Mouse (Mus musculus): Measurements from ENCODE around the gene Plxna4. TPM values are rescaled to one million over a fixed set of nuclear protein-coding genes. Genes with fewer than 3 reads are reported as not detected.

Gene Plxna4
- polyA plus RNA-seq, 1 experiment: 0.05 TPM

DNA sequence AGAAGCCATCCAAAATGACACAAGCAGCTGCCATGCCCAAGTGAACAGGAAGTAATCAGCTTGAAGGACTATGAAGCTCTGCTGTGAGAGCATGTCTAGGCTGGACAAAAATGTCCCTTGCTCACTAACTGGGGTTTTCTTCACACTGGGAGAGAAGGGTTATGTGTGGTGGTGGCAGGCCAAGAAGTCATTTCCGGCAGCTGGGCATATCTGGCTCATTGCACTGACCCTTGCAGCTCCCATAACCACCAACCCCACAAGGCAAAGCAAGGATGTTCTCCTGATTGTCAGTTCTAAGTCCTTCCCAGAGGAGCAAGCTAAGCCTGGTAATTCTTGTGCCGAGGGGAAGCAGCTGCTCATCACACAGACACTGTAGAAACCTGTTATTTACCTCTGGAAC is 239.0 kb downstream of the Plxna4 start:
- H3K27ac ChIP-seq (ENCODE audit: insufficient read depth, low read depth, low read length): no peak overlapping the region
- no peaks in the 10 kb centered on the region for H3K4me1 ChIP-seq (ENCODE audit: control insufficient read depth, insufficient read depth, low read length)
- no peak overlapping the region for H3K4me3 ChIP-seq (ENCODE audit: insufficient read depth, low read length)
- TF ChIP-seq POLR2A (IDR thresholded peaks at IDR 0.05; ENCODE audit: borderline replicate concordance, low read depth, low read length): no peak
- no peak for TF ChIP-seq CTCF (IDR thresholded peaks at IDR 0.05; ENCODE audit: low read depth, low read length)

DNA sequence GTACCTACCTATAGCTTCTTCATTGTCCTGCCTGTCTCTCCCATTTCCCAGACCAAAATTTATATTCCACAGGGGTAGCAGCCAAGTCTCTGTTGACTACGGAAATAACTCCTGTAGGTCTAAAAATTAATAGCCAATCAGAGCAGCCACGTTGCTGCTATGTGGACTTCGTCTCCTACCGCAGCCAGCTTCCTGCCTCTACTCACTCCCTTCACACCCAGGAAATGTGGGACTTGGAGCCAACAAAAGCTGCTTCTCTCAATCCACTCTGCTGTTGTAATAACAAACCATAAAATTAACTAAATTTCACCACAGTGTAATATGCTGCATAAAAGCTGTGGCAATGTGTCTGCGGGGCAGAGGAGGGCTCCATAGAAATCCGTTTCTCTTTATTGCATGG is 239.9 kb downstream of the Plxna4 start:
- H3K27ac ChIP-seq (ENCODE audit: insufficient read depth, low read depth, low read length): no peak overlapping the region
- H3K4me1 ChIP-seq (ENCODE audit: control insufficient read depth, insufficient read depth, low read length): no peaks in the 10 kb centered on the region
- TF ChIP-seq CTCF (IDR thresholded peaks at IDR 0.05; ENCODE audit: low read depth, low read length): no peak
- no peak for TF ChIP-seq POLR2A (IDR thresholded peaks at IDR 0.05; ENCODE audit: borderline replicate concordance, low read depth, low read length)
- no peak overlapping the region for H3K4me3 ChIP-seq (ENCODE audit: insufficient read depth, low read length)

DNA sequence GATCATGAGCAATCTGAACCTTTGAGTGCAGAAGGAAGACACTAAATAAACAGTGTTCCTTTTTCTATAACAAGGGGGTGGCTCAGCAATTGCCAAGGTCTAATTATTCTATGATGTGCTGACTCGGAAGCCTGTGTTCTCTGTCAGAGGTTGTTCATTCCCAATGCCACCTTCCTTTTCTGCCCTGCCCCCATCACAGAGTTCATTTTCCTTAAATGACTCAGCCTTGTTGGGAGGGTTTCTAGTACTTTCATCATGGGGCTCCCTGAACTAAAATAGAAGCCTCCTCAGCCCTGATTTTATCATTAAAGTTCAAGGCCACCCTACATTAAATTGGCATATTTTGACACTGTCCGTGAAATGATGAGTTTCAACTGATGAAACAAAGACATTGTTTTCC is 242.0 kb downstream of the Plxna4 start:
- Histone ChIP-seq H3K4me3 (ENCODE audit: insufficient read depth, low read length) (no peak overlapping the region), H3K4me1 (ENCODE audit: control insufficient read depth, insufficient read depth, low read length) (no peaks in the 10 kb centered on the region), H3K27ac (ENCODE audit: insufficient read depth, low read depth, low read length) (no peak overlapping the region)
- TF ChIP-seq POLR2A (IDR thresholded peaks at IDR 0.05; ENCODE audit: borderline replicate concordance, low read depth, low read length) (no peak), CTCF (IDR thresholded peaks at IDR 0.05; ENCODE audit: low read depth, low read length) (no peak)

DNA sequence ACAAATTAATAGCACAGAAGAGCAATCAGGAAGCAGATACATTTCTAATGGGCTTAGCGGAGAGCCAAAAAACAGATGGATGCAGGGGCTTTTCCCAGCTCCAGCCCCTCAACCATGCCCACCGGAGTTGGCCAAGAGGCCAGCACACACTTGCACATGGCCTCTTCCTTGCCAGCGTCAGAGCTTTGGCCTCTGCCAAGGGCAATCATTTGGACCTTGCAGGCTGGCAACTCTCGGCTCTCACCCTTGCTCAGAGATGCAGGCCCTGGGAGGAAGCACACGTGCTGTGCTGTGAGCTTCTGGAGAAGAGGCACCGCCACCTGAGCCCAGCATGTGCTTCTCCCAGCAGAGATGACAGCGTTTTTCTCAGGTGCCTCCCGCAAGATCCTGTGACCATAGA is 245.3 kb downstream of the Plxna4 start:
- TF ChIP-seq POLR2A (IDR thresholded peaks at IDR 0.05; ENCODE audit: borderline replicate concordance, low read depth, low read length): no peak
- no peak for TF ChIP-seq CTCF (IDR thresholded peaks at IDR 0.05; ENCODE audit: low read depth, low read length)

DNA sequence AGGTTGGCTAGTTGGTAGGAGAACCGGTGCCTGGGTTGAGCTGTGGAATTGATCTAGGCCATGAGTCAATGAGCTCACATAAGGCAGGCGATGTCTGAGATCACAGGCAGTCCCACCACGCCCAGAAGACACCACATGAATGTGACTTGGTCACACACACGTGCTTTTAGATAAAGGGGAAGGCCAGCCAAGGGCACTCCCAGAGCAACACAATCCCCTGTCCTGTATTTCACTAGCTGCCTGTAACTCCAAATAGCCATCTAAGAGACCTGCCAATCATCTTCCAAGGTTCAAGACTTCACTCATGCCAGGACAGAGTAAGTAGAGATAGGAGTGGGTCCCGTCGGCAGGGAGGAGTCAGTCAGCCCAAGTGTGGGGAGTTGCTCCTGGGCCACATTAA is 245.7 kb downstream of the Plxna4 start:
- TF ChIP-seq POLR2A (IDR thresholded peaks at IDR 0.05; ENCODE audit: borderline replicate concordance, low read depth, low read length) (no peak), CTCF (IDR thresholded peaks at IDR 0.05; ENCODE audit: low read depth, low read length) (no peak)
- no peak overlapping the region for H3K4me3 ChIP-seq (ENCODE audit: insufficient read depth, low read length)
- no peak overlapping the region for H3K27ac ChIP-seq (ENCODE audit: insufficient read depth, low read depth, low read length)
- H3K4me1 ChIP-seq (ENCODE audit: control insufficient read depth, insufficient read depth, low read length): no peaks in the 10 kb centered on the region

More for the DNA sequence above, 245.3 kb downstream of the Plxna4 start:
- no peaks in the 10 kb centered on the region for H3K4me1 ChIP-seq (ENCODE audit: control insufficient read depth, insufficient read depth, low read length)
- no peak overlapping the region for H3K27ac ChIP-seq (ENCODE audit: insufficient read depth, low read depth, low read length)
- H3K4me3 ChIP-seq (ENCODE audit: insufficient read depth, low read length): no peak overlapping the region

DNA sequence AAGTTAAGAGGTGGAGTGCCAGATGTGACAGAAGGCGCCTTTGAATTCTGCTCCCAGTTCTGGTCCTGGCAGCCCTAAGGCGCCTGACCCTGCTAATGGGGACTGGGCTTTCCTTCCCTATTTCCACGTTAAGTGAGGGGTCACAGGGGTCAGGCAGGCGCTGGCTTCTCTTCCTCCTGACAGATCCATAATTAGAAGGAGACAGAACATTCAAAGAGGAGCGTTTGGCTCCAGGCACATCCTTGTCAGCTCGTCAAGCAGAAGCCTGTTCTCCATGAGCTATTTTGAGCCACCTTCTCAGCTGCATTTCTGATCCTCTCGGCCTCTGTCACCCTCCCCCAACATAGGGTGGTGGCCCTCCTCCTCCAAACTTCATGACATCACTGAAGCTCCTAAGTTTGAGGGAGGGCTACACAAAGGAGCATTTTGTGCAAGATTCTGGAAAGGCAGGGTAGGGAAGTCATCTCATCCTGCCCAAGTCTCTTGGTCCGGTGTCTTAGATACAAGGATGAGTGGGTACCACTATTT is 249.5 kb downstream of the Plxna4 start:
- Histone ChIP-seq H3K4me3 (ENCODE audit: insufficient read depth, low read length) (no peak overlapping the region), H3K27ac (ENCODE audit: insufficient read depth, low read depth, low read length) (no peak overlapping the region), H3K4me1 (ENCODE audit: control insufficient read depth, insufficient read depth, low read length) (no peaks in the 10 kb centered on the region)
- no peak for TF ChIP-seq CTCF (IDR thresholded peaks at IDR 0.05; ENCODE audit: low read depth, low read length)
- TF ChIP-seq POLR2A (IDR thresholded peaks at IDR 0.05; ENCODE audit: borderline replicate concordance, low read depth, low read length): no peak

DNA sequence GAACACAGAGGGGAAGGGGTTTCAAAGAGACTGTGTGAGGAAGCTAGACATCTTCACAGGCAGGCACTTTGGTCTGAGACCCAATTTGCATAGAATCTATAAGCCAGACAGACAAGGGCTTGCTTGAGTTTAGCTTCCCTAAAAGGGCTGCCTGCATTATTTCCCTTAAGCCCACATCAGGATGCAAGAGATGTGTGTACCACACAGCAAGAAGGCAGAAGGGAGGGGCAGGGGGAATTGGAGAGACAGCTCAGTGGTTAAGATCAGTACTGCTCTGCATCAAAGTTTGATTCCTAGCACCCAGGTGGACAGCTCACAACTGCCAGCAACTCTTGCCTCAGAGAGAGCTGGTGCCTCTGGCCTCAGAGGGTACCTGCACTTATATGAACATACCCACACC is 256.7 kb downstream of the Plxna4 start:
- H3K4me1 ChIP-seq (ENCODE audit: control insufficient read depth, insufficient read depth, low read length): no peaks in the 10 kb centered on the region
- no peak overlapping the region for H3K4me3 ChIP-seq (ENCODE audit: insufficient read depth, low read length)
- TF ChIP-seq POLR2A (IDR thresholded peaks at IDR 0.05; ENCODE audit: borderline replicate concordance, low read depth, low read length): no peak
- no peak for TF ChIP-seq CTCF (IDR thresholded peaks at IDR 0.05; ENCODE audit: low read depth, low read length)
- no peak overlapping the region for H3K27ac ChIP-seq (ENCODE audit: insufficient read depth, low read depth, low read length)

DNA sequence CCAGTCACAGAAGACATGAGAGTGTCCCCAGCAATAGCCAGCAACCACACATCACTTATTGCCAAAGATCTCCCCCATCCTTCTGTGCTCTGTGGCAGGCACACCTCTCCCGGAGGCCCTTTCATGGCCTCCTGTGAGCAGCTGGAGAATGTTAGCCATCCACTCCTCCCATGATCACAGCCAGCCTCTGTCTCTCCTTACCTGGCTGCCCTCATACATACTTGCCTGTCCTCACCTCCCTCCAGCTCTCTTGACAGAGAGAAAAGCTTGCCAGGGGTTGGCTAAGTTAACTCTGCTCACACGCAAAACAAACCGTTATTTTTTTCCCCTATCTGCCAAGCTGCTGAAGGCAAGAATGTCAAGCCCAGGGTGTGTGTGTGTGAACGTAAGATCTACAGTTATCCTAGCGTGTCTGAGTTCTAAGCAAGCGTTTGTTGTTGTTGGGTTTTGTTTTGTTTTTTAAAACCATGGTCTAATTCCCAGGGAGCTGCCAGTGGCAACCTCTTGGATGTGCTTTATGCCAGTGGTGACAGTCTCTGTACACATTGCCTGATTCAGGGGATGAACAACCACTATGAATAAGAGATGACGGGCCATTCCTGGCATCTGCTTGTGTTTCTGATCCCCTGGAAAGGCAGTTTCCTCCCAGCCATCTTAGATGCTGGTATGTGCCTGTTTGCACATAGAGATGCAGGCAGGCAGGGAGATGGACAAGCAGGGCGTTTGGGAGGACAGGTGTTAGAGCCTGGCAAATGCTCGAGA is 257.8 kb downstream of the Plxna4 start:
- no peak overlapping the region for H3K4me3 ChIP-seq (ENCODE audit: insufficient read depth, low read length)
- no peak overlapping the region for H3K27ac ChIP-seq (ENCODE audit: insufficient read depth, low read depth, low read length)
- H3K4me1 ChIP-seq (ENCODE audit: control insufficient read depth, insufficient read depth, low read length): no peaks in the 10 kb centered on the region
- TF ChIP-seq POLR2A (IDR thresholded peaks at IDR 0.05; ENCODE audit: borderline replicate concordance, low read depth, low read length) (no peak), CTCF (IDR thresholded peaks at IDR 0.05; ENCODE audit: low read depth, low read length) (no peak)

DNA sequence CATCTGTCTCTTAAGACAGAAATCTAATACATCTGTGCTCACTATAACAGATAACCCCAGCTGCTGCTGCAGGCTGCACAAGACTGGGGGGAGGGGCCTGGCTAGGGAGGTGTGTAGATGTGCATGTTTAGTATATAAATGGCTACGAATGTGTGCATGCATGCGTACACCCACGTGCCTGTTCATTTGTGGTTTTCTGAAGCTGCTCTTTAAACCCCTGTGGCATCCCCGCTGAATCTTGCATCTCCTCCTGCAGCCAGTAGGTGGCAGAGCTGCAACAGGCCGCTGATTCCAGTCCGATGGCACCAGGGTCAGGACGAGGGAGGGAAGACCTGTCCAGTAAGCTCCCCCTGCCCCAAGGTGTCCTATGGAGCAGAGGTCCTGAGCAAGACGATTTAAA is 260.0 kb downstream of the Plxna4 start:
- Histone ChIP-seq H3K4me1 (ENCODE audit: control insufficient read depth, insufficient read depth, low read length) (no peaks in the 10 kb centered on the region), H3K27ac (ENCODE audit: insufficient read depth, low read depth, low read length) (no peak overlapping the region), H3K4me3 (ENCODE audit: insufficient read depth, low read length) (no peak overlapping the region)
- TF ChIP-seq CTCF (IDR thresholded peaks at IDR 0.05; ENCODE audit: low read depth, low read length) (peak; percentile 81), POLR2A (IDR thresholded peaks at IDR 0.05; ENCODE audit: borderline replicate concordance, low read depth, low read length) (no peak)

DNA sequence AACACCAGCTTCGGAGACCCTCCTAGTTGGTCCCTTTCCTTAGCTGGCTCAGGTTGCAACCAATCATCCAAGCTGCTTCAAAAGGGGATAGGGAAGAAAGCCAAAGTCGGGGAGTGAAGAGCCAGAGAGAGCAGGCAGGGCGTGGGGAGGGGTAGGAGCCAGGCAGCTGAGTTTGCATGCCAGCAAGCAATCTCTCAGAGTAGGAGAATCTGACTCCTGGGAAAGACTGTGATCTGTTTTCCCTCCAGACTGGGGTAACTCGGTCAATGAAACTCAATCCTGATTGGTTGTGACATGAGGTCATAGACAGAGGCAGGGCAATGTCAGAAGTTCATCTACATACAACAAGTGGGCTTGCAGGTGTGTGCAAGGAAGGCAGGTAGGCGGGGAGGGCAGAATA is 260.8 kb downstream of the Plxna4 start:
- no peaks in the 10 kb centered on the region for H3K4me1 ChIP-seq (ENCODE audit: control insufficient read depth, insufficient read depth, low read length)
- no peak overlapping the region for H3K27ac ChIP-seq (ENCODE audit: insufficient read depth, low read depth, low read length)
- TF ChIP-seq CTCF (IDR thresholded peaks at IDR 0.05; ENCODE audit: low read depth, low read length): no peak
- TF ChIP-seq POLR2A (IDR thresholded peaks at IDR 0.05; ENCODE audit: borderline replicate concordance, low read depth, low read length): no peak
- H3K4me3 ChIP-seq (ENCODE audit: insufficient read depth, low read length): no peak overlapping the region
